ENCODE assay signal across 2 mouse cellular contexts in the genomic region with DNA sequence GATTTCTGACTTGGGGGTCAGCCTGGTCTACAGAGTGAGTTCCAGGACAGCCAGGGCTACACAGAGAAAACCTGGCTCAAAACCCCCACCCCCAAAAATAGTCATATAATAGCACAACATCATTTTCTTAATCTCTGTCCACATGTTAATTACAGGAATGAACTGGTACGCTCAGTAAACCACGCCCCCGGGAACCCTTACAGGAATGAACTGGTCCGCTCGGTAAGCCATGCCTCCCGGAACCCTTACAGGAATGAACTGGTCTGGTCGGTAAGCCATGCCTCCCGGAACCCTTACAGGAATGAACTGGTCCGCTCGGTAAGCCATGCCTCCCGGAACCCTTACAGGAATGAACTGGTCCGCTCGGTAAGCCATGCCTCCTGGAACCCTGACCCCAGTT. TPM values are rescaled to one million over a fixed set of nuclear protein-coding genes. Genes with fewer than 3 reads are reported as not detected.
"Had no signal": no experiment of that assay in that cellular context is flagged by ENCODE, and none has a peak within 500 bp of the region (broad histone marks: within the 10 kb centered on the region; RNA-seq: fewer than 3 reads in every experiment).

No protein-coding gene starts in this region.

RNA-seq across cellular contexts. Expression of a gene that starts 45.7 kb away (rescaled TPM):
- total RNA-seq: common myeloid progenitor, adult 5-6 weeks had no signal
- polyA plus RNA-seq: erythroblast, embryonic 14.5 days had no signal
